11 mouse cellular contexts compared by ENCODE assay signal in the genomic region with DNA sequence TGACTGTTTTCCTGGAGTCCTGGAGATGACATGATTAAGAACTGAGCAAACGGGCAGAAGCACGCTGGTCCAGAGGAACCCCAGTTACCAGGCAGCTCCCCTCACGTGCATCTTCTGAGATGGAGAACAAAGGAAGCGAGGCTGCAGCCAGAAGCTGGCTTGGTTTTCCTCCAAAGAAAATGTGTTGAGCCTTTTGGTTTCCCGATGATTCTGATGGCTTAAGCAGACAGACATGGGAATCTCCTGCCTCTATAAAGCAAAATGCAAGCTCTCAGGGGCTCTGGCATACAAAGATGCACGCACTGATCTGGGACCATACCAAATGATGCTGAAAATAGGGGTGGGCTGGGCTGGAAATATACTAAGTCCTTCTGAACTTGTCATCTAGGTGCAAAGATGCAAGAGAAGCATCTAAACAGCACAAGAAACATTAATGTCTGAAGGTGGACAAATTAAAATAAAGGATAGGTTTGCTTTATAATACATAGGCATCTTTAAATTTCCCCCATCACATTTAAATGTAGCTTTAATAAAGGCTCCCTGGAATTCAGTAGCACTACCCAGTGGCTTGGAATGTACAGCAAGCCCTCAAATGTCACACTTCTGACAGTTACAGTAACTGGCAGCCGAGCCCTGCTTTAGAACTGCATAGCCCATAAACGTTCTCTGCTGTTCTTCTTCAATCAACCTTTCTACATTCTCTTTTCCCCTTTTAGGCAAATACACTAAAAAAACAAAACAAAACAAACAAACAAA. TPM values are rescaled to one million over a fixed set of nuclear protein-coding genes. Genes with fewer than 3 reads are reported as not detected.
A peak's percentile ranks its signal among the peaks of the same experiment; 100 is the strongest.
DNase-seq lines count a peak whose midpoint lies in the region; ATAC-seq and TF ChIP-seq lines count a peak whose summit lies in the region.
"Had no signal": no experiment of that assay in that cellular context is flagged by ENCODE, and none has a peak within 500 bp of the region (broad histone marks: within the 10 kb centered on the region; RNA-seq: fewer than 3 reads in every experiment).

No protein-coding gene starts in this region.

- no peak for TF ChIP-seq CTCF in lung, embryonic 14.5 days (IDR thresholded peaks at IDR 0.05; ENCODE audit: low read depth)
- no peak for TF ChIP-seq CTCF in lung, adult 2 months (IDR thresholded peaks at IDR 0.05; ENCODE audit: insufficient read depth, low read length)
- TF ChIP-seq CTCF in gastrocnemius, adult 2 months (IDR thresholded peaks at IDR 0.05), result no peak

- TF ChIP-seq POLR2A in lung, adult 2 months (IDR thresholded peaks at IDR 0.05; ENCODE audit: borderline replicate concordance, extremely low read depth, low read depth, low read length), result no peak

- H3K27ac ChIP-seq in lung, embryonic 14.5 days (ENCODE audit: low read depth), result no peak overlapping the region
- peak overlapping the region; percentile 33 for H3K27ac ChIP-seq in embryonic facial prominence, embryonic 14.5 days (replicated peaks; ENCODE audit: low read depth, low read length)
- H3K27ac ChIP-seq in gastrocnemius, adult 2 months, result no peak overlapping the region

- DNase-seq in lung, embryonic 14.5 days, result peak; percentile 55
- no peak for DNase-seq in lung, adult 2 months
- DNase-seq in embryonic facial prominence, embryonic 14.5 days (ENCODE audit: low spot score), result peak; percentile 50
- peak; percentile 55 to 57 for DNase-seq in left cerebral cortex, postnatal 14 days (ENCODE audit: low spot score in 2 of 2)
- peak; percentile 88 for DNase-seq in retina, postnatal 1 day
- no peak for DNase-seq in gastrocnemius, adult 8-10 months (ENCODE audit: low spot score in 2 of 2)
- no peak for DNase-seq in gastrocnemius, adult 2 months
- no peak for DNase-seq in urinary bladder, postnatal 25 days (ENCODE audit: low spot score)
- DNase-seq: gastrocnemius, postnatal 14 days had no signal

- no peak overlapping the region for H3K9ac ChIP-seq in lung, embryonic 14.5 days
- peak overlapping the region; percentile 23; the same call in 1 of the 2 replicates for H3K9ac ChIP-seq in embryonic facial prominence, embryonic 14.5 days (ENCODE audit: low read depth, low read length)

- no peaks in the 10 kb centered on the region for H3K27me3 ChIP-seq in lung, embryonic 14.5 days (ENCODE audit: insufficient read depth, low read length)
- no peaks in the 10 kb centered on the region for H3K27me3 ChIP-seq in embryonic facial prominence, embryonic 14.5 days (replicated peaks; ENCODE audit: control insufficient read depth, insufficient read depth, low read length)
- H3K27me3 ChIP-seq: megakaryocyte, embryonic 14.5 days; Patski had no signal

- no peaks in the 10 kb centered on the region for H3K9me3 ChIP-seq in lung, embryonic 14.5 days (ENCODE audit: low read depth, low read length)
- H3K9me3 ChIP-seq in embryonic facial prominence, embryonic 14.5 days (ENCODE audit: control insufficient read depth, low read length), result no peaks in the 10 kb centered on the region
- H3K9me3 ChIP-seq: megakaryocyte, embryonic 14.5 days had no signal

- no peak overlapping the region for H3K4me2 ChIP-seq in lung, embryonic 14.5 days
- H3K4me2 ChIP-seq in embryonic facial prominence, embryonic 14.5 days (ENCODE audit: low read depth, low read length), result peak overlapping the region; percentile 42

- no peak for ATAC-seq in lung, embryonic 14.5 days (ENCODE audit: insufficient read depth)
- ATAC-seq in embryonic facial prominence, embryonic 14.5 days (ENCODE audit: low read depth), result 0 out of 2 replicates have a peak, but pooled peaks have one; percentile 54
- ATAC-seq: Patski had no signal

- 44% methylated on average over 8 of the region's 8 CpGs for WGBS in lung, embryonic 14.5 days
- 73% methylated on average over 8 of the region's 8 CpGs for WGBS in lung, adult 2 months
- WGBS in embryonic facial prominence, embryonic 14.5 days, result 34% methylated on average over 8 of the region's 8 CpGs

- H3K4me3 ChIP-seq in lung, embryonic 14.5 days (ENCODE audit: low read depth, low read length), result no peak overlapping the region
- H3K4me3 ChIP-seq in lung, adult 2 months (replicated peaks; ENCODE audit: extremely low read depth, low read depth, low read length), result no peak overlapping the region
- peak overlapping the region; percentile 23 for H3K4me3 ChIP-seq in embryonic facial prominence, embryonic 14.5 days (ENCODE audit: low read depth, low read length)
- H3K4me3 ChIP-seq in gastrocnemius, adult 2 months, result no peak overlapping the region
- H3K4me3 ChIP-seq: megakaryocyte, embryonic 14.5 days had no signal

- H3K36me3 ChIP-seq in lung, embryonic 14.5 days (ENCODE audit: insufficient read depth), result 0 out of 2 replicates have a peak, but pooled peaks cover 4% of the 10 kb centered on the region
- peaks cover 8% of the 10 kb centered on the region; the same call in 1 of the 2 replicates for H3K36me3 ChIP-seq in embryonic facial prominence, embryonic 14.5 days (ENCODE audit: control insufficient read depth, insufficient read depth, low read length)

- H3K4me1 ChIP-seq in lung, embryonic 14.5 days (ENCODE audit: insufficient read depth), result no peaks in the 10 kb centered on the region; the same call in 1 of the 2 replicates
- H3K4me1 ChIP-seq in lung, adult 2 months (ENCODE audit: control insufficient read depth, insufficient read depth, low read length), result no peaks in the 10 kb centered on the region
- peaks cover 5% of the 10 kb centered on the region; the same call in 1 of the 2 replicates for H3K4me1 ChIP-seq in embryonic facial prominence, embryonic 14.5 days (ENCODE audit: control insufficient read depth, insufficient read depth, low read length)

- intact Hi-C loops in left cerebral cortex, postnatal 14 days (cut with DNase I), result no loop called here
- intact Hi-C loops in gastrocnemius, adult 2 months (cut with DNase I), result no loop called here

RNA-seq across cellular contexts. Expression of gene Dtnbp1, which starts 54.9 kb away (rescaled TPM):
- polyA plus RNA-seq in lung, embryonic 14.5 days (2014; fragmentation: Nextera tagmentation; extraction: Ambion mirVana), result 73.3 and 75.8 TPM in 2 replicates
- 45.6 and 70.0 TPM in 2 replicates for polyA plus RNA-seq in lung, adult 2 months (2012; rRNA removed)
- 55.6 and 59.3 TPM in 2 replicates for polyA plus RNA-seq in embryonic facial prominence, embryonic 14.5 days (2014; fragmentation: Nextera tagmentation; extraction: Ambion mirVana)
- total RNA-seq in left cerebral cortex, postnatal 14 days (2021), result 10 to 100 TPM; 78.9 to 89.5 TPM
- total RNA-seq in gastrocnemius, adult 8-10 months (2022), result 10 to 100 TPM; 65.6 to 74.7 (median 66.2) TPM
- 10 to 100 TPM; 55.4 to 67.5 TPM for total RNA-seq in gastrocnemius, adult 2 months (2021)

Comparison
In these comparisons a context has a peak if more than half of its experiments do, and no peak if none do; other contexts are left out.
1. DNase-seq: peak in lung, embryonic 14.5 days (single experiment), embryonic facial prominence, embryonic 14.5 days (single experiment), left cerebral cortex, postnatal 14 days (2 of 2) and retina, postnatal 1 day (single experiment); none in lung, adult 2 months (single experiment), gastrocnemius, adult 8-10 months (0 of 2), gastrocnemius, adult 2 months (single experiment) and urinary bladder, postnatal 25 days (single experiment).